Mouse (Mus musculus) left cerebral cortex, postnatal 14 days (tissue): ENCODE measurements at regions not wholly inside any gene's neighbourhood (a gene's known extent, or its start where the extent isn't known, plus 50 kb on each side); places are given as distances from the start of the nearest gene placed in this dataset.
"Not testable (repeated sequence)": the region's sequence is repeated elsewhere in the genome, so short reads cannot be mapped to it uniquely, and the experiment has no call there.

ENCODE experiments used
- DNase-seq, 2 experiments: peaks; one replicate each; pipeline ENCODE4 v3.0.0; 2021 to 2022; ENCODE audit warnings: low spot score in 2 of 2, mixed read lengths in 1 of 2
- intact Hi-C: fragments of 180-260 bp; cut with DNase I; formaldehyde crosslinking; loops from one replicate; pipeline ENCODE4 v1.15.1; 2025

DNA sequence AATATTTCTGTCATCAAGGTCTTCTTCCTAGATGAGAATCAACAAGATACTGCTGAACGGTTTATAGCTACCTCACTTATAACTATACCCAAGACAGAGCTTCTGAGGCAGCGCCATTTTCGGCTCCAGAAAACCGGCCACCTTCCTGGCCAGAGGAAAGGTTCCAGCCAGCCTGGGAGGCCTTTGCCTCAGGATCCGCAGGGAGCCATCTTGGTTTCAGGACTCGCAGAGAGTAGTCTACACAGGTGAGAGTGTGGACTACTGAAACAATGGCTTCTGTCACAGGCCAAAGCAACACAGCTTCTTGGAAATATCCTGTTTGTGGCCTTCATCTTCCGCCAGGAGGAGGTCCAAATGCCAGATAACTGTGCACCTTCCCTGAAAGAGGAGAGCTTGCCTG, 447.5 kb downstream of the Kcnt2 start:
- intact Hi-C loops, result no loop called here

DNA sequence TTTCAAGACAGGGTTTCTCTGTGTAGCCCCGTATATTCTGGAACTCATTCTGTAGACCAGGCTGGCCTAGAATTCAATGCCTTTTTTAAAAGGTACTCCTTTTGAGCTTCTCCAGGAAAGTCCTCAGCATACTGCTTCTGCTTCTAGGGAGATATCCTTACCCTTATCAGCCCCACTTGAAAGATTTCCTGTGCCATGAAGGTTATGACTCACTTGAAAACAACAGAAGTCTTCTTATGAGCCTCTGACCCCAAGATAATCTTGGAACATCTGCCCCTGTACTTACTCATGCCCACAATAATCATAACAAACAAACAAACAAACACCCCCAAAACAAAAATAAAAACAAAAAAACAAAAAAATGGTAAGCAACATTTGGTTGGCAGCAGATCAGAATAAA, 484.2 kb downstream of the Kcnt2 start:
- DNase-seq, result no peak
- intact Hi-C loops, result no loop called here

More for the DNA sequence above, 447.5 kb downstream of the Kcnt2 start:
- no peak for DNase-seq

DNA sequence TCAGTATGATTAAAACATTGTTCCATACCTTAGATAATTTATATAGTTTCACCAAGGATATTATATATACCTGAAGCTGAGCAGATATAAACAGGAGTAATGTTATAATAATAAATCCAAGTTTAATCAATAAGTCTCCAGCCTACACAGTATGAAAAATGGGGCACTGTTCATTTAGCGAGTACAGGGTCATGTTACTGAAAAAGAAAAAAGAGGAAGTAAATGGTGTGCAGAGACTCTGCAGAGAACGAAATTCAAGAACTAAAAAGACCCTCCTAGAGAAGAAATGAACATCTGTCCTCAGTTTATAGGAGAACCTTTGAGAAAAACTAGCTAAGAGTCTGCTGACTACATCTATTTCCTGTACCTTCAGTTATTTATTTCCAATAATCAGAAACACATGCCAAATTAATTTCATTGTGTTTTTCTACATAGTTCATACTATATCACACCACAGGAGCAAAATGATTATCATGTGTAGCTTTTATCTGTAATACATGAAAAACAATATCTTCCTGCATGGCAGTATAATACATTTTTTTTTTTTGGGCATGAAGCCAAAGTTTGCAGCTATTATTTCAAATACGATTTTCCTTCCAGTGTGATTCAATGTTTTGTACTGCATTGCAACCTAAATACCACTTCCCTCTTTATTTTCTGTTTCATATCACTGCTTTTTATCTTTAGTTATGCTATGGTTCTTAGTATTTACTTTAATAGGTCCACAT, 493.2 kb downstream of the Kcnt2 start:
- intact Hi-C loops, result no loop called here
- DNase-seq, result no peak

DNA sequence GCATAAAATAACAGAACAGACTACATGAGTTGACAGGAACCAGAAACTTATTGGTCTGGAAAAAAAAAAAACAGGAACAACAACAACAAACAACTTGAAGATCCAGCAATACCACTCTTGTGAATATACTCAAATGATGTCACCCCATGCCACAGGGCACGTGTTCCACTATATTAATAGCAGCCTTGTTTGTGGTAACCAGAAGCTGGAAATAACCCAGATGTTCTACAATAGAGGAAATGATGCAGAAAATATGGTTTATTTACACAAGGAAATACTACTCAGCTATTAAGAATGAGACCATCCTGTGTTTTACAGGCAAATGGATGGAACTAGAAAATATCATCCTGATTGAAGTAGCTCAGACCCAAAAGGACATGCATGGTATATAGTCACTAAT, 494.1 kb downstream of the Kcnt2 start:
- intact Hi-C loops, result no loop called here
- no peak for DNase-seq

DNA sequence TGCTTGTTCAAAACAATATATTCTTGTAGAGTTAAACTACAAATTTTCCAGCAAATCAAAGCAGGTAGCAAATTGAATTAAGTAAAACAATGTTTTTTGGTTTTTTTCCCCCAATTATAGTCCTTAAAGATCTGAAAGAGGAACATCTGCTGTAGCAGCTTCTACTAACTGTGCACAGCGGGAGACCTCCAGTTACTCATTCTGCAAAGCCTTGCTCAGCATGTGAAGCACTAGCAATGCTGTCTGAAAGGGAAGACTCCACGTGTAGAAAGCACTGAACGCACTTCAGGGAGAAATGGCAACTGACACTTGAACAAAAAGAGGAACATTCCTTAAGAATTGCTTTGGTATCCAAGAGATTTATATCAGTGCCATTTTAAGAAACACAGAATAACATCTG, 502.1 kb downstream of the Kcnt2 start:
- peak in 1 of 2 experiments; percentile 3 for DNase-seq
- intact Hi-C loops, result no loop called here

DNA sequence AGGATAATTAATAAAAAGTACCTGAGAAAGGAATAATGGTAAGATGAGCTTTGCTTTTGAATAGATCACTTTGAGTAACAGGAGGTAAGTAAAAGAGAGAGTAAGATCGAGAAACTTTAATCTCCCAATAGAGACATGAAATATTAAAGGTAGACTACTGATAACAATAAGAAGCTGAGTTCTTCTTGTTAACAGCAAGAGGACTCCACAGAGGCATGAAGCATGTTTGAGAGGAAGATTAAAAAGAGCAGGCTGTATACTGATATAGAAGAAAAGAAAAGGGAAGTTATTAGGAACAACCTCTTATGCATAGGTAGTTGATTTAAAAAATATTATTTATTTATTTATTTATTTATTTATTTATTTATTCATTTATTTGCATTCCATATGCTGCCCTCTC, 519.9 kb downstream of the Kcnt2 start:
- no peak for DNase-seq
- intact Hi-C loops, result no loop called here

DNA sequence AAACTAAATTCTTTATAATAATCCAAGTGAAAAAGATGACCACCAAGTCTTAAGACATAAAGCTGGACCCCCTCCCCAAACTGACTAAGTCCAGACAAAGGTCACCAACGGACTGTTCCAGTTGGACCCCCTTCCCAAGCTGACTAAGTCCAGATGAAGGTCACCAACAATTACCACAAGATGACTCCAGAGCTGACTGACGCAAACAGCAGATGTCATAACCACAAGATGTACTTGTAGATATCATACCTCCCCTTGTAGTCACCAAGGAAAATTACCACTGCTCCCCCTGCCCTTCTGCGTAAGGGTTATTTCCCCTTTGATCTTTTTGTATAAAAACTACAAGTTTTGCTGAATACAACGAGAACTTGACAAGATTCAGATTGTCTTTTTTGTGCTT, 527.8 kb downstream of the Kcnt2 start:
- DNase-seq, intact Hi-C loops: not testable (repeated sequence)

DNA sequence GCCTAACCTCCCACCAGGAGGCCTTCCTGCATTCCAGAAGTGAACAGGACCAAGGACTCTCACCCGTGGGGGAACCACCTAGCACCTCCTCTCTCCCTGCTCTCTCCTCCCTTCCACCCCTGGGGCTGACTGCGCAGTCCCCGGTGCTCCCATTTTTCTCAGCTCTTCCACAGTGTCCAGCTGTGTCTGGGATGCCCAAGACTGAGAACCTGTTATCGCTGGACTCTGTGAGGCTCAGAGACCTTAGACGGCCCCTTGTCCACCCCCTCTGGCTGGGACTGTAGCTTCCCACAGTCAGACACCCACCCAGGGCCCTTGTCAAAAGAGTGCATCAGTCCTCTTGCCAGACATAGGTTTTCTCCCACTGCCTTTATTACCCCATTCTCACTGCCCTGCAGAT, 564.2 kb downstream of the Kcnt2 start:
- no peak for DNase-seq
- intact Hi-C loops, result no loop called here

DNA sequence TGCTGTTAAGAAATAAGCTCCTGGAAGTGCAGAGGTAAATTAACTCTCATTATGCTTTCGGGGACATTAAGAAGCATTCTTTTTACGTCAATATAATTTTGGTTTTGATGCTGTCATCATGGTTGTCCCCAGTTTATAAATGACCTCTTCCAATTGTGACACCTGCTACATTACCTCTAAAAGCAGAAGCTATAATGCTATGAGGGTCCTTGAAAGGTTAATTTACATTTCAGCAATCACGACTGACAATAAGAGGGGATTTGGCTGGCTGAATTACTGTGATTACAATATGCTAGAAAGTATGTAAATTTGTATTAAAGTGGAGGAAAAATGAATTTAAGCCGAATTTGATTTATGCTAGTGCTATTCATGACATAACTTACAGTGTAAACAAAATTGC, 592.8 kb downstream of the Kcnt2 start:
- intact Hi-C loops, result no loop called here
- DNase-seq, result no peak

DNA sequence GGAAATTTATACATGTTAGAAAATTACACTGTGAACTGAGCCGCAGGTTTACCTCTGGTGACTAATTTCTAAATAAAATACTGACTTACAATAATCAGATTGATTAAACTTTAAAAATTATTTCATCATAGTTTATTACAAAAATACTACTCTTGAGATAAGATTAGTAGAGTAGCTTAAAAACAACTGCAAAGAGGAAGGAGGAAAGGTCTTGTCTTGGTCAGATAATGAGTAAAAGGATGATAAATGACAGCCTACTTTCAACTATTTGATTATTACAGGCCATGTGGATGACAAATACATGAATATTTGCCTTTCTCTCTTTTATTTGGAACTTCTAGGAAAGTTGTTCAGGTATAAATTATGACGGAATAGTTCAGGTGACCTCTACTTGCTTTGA, 594.6 kb downstream of the Kcnt2 start:
- DNase-seq, result no peak
- intact Hi-C loops, result no loop called here

DNA sequence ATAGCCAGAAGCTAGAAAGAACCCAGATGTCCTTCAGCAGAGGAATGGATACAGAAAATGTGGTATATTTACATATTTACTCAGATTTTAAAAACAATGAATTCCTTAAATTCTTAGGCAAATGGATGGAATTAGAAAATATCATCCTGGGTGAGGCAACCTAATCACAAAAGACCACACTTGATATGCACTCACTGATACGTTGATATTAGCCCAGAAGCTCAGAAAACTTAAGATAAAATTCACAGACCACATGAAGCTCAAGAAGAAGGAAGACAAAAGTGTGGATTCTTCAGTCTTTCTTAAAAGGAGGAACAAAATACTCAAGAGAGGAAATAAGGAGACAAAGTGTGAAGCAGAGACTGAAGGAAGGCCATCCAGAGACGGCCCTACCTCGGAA, 602.1 kb downstream of the Kcnt2 start:
- intact Hi-C loops, result not testable (repeated sequence)

DNA sequence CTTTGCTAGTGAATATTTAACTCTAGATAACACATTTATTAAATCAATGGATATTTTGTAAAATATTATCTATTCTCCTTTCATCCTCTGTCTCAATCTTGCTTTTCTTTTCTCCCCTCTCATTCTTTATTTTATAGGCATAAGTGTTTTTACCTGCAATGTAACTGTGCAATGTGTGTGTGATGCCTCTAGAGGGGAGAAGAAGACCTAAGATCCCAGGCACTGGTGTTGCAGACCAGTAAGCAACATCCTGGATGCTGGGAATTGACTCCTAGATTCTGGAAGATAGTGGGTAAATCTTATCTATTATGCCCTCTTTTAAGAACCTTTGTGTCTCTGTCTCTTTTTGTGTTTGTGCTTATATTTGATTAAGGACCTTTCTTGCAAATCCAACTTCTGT, 605.6 kb downstream of the Kcnt2 start:
- DNase-seq, result no peak
- intact Hi-C loops, result no loop called here

More for the DNA sequence above, 602.1 kb downstream of the Kcnt2 start:
- DNase-seq, result not testable (repeated sequence)
